Mouse (Mus musculus) ovary, postnatal 36 days (tissue): ENCODE data around the gene Vamp8.

Experiments used
- DNase-seq: peaks from one replicate; pipeline ENCODE4 v3.0.0; 2022; ENCODE audit warnings: low spot score, mixed read lengths

Gene Vamp8

GRCm38 (mm10) chr6:72405356-72405755 is 14.9 kb upstream of the Vamp8 start:
- no peak for DNase-seq

DNA sequence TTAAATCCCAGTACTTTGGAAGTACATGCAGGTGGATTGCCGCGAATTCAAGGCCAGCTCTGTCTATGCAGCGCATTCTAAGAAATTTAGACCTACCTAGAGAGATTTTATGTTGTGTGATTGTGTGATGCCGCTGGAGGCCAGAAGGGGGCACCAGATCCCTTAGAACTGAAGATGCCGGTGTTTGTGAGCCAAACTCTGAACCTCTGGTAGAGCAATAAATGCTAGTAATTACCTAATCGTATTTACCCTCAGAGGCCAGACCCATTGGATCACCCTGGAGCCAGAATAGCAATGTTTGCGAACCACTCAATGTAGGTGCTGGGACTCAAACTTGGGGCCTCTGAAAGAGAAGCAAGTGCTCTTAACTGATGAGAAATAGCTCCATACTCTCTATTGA is 11.4 kb upstream of the Vamp8 start:
- peak; percentile 71 for DNase-seq

DNA sequence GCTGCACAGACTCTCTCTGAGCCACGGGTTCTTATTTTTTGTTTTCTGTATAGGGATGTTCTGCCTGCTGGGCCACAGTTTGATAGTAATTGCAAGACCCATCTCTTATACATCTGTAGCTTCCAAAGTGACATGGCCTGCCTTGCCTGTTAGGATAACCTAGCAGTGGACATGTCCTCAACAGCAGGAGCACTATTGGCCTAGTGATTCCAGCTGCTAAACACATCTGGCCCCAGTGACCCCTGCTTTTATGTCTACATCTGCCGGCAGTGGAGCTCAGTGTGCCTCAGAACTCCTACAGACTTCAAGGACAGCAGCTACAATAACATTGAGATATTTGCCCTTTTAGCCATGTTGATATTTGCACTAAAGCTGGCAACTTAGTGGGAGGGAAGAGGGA is 9.5 kb upstream of the Vamp8 start:
- no peak for DNase-seq

GRCm38 (mm10) chr6:72396837-72397251 is 6.3 kb upstream of the Vamp8 start:
- no peak for DNase-seq

DNA sequence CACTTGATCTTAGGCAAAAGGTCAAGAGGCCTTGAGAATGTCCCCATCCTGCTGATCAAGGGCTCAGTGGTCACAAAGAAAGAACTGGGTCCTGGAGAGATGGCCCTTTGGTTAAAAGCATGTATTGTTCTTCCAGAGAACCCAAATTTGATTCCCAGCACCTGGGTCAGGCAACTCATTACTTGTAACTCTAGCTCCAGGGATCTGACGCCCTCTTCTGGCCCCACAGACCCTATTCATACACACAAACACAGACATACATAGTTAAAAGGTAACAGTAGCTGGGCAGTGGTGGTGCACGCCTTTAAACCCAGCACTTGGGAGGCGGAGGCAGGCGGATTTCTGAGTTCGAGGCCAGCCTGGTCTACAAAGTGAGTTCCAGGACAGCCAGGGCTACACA is 1.8 kb upstream of the Vamp8 start:
- DNase-seq = no peak

- DNase-seq = peak; percentile 43
These were observed 455 bp upstream of the Vamp8 start for GRCm38 (mm10) chr6:72390795-72391521.

DNA sequence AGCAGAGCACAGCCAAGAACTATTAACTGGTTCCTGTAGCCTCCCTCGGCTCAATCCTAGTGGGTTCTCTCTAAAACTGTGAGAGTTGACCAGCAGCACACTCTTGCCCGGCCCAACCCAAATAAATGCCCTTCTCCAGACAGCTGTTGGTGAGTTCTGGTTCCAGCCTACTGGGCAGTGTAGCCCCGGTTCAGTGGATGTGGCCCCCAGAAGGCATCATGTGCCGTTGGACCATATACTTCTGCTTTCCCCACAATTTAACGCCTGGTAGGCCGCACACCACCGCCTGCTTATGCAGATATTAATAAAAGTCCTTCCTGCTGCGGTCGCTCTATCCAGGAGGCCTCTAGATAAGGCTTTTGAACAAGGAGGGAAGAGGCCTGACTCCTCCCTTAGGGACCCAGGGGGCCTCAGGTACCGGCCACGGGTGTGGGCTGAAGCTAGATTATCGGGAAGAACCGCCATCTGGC is 997 bp downstream of the Vamp8 start:
- DNase-seq = no peak

DNA sequence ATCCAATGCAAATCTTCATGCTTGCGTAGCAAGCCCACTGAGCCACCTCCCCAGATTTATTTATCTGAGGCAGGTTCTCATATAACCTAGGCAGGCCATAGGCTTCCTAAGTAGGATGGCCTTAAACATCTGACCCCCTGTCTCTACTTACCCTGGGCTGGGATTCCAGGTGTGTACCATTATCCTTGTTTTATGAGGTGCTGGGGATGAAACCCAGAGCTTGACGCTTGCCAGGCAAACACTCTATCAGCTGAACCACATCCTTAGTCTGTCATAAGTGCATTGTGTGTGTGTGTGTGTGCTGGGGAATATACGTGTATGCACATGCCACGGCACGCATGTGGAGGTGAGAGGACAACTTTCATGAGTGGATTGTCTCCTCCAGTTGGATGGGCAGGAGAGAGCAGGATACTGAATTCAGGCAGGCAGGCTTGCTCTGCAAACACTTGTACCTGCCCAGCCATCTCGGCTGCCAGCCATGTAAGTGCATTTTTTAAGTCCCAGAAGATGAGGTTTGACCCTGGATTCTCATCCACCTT is 1.6 kb downstream of the Vamp8 start:
- DNase-seq = no peak

- DNase-seq = no peak
These were observed 2.2 kb downstream of the Vamp8 start for GRCm38 (mm10) chr6:72388266-72388665.

GRCm38 (mm10) chr6:72387816-72388215 is 2.7 kb downstream of the Vamp8 start:
- no peak for DNase-seq

- no peak for DNase-seq
These were observed 3.9 kb downstream of the Vamp8 start for GRCm38 (mm10) chr6:72386561-72386960.

DNA sequence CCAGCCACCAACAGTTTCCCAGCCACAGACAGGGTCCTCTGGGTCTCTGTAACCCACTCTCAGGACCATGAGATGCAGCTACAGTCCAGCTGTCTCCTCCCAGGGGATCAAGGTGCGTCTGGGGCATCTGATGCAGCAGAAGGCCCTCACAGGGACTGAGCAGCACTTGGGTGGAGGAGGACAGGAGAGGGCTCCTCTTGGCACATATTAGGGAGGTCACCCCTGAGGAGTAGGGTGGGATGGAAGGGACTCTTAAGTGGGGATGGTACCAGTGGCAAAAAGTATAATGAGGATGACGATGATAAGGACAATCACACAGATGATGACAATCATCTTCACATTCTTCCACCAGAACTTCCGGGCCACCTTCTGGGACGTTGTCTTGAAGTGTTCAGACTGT is 5.2 kb downstream of the Vamp8 start:
- no peak for DNase-seq

DNA sequence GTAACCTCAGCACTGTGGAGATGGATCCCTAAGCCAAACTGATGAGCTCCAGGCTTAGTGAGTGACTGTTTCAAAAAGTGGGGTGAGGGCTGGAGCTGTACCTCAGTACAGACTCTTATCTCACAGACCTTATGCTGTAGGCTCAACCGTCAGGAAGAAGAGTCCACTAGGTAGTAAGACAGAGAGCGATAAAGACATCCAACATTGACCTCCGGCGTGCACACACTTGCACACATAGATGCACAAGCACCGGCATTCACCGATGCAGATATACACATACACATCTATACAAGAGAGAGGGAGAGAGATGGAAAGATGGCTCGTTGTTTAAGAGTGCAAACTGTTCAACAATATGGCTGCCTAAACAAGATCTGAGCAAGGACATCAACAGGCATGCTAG is 6.6 kb downstream of the Vamp8 start:
- DNase-seq = no peak

GRCm38 (mm10) chr6:72383142-72383820 is 7.2 kb downstream of the Vamp8 start:
- no peak for DNase-seq

- no peak for DNase-seq
These were observed 8.0 kb downstream of the Vamp8 start for GRCm38 (mm10) chr6:72382494-72382893.

DNA sequence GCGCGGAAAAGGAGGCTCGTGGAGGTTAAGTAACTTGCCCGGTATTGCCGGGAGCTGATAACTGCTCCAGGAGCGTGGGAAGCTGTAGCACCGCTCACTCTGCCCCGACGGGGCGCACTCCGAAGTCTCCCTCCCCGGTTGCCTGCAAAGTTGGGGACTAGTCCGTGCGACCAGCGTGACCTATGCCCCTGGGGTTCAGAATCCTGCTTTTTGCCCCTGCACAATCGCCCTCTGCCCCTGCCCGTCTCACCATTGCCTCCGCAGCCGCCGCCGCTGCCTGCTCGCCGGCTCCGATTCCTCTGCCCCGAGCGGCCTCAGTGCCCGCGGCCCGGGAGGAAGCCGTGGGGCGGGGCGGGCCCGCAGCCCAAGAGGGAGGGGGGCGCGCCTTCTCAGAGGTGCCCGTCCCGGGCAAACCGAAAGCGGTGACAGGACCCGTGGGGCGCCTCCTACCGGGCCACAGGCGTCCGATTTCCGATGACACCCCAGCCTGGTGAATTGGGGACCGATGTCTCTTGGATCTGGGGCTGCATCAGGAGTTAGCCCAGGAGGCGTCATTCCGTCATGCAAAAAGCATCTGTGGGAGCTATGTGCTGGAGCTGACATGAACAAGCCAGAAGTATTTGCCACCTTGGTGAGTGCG is 10.3 kb downstream of the Vamp8 start, which contains the start of gene Vamp5:
Gene Vamp5 (minus strand): TSS at position 338 of the 640 bp plus-strand sequence.
- DNase-seq = peak; percentile 84

GRCm38 (mm10) chr6:72379377-72380130 is 10.9 kb downstream of the Vamp8 start:
- DNase-seq = no peak

DNA sequence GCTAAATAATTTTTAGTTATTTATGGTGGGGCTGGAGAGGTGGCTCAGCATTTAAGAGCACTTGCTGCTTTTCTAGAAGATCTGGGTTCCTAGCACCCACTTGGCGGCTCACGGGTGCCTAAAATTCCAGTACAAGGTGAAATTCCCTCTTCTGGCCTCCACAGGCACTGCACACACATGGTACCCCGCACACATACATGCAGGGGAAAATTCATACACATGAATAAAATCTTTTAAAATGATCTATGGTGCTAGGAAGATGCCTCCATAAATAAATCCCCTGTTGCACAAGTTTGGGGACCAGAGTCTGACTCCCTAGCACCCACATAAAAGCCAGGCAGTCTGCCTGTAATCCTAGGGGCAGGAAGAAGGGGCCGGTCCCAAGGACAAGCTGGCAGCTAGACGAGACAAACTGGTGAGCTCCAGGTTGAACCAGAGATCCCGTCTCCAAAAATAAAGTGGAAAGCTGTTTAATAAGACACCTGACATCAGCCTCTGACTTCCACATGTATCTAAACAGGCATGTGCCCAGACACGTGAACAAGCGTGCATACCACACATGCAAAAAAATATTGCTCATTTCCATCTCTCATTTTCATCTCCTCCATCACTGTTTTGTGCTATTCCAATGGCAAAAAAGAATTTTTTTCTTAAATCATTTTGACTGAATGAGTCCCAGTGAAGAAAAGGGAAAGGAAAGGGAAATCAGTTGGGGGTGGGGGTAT is 11.8 kb downstream of the Vamp8 start:
- DNase-seq = no peak

- DNase-seq = no peak
These were observed 15.5 kb downstream of the Vamp8 start for GRCm38 (mm10) chr6:72374820-72375563.

DNA sequence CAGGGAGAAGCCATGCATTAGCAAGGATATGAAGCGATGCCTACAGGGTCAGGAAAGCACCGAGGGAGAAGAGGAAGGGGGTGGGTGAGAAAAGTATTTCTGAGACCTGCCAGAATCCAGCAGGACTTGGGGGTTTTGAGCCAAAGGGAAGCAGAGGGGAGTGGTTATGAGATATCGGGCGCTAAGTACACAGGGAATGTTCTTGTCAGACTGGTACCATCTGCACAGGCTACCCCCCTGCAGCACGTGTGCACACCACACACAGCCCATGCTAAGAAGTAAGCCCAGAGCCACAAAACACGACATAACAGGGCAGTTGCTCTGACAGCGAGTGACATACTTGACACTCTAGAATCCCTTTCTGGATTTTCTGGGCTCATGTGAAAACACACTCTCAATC is 16.3 kb downstream of the Vamp8 start:
- no peak for DNase-seq

DNA sequence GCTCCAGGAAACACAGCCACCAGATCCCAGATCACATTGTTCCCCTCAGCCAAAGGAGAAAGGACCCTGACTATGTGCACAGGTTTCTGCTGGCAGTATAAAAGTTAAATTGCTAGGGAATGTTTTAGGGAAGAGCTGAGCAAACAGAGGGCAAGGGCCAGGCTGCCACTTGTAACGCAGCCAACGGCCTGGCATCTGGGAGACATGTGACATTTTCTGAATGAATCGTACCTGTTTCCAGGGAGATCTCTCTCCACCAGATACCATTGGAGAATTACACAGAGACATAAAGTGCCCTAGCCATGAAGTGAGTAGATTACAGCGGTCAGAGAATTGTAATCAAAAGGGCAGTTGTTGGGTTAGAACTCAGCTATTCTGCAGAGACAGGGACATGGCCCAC is 17.3 kb downstream of the Vamp8 start:
- DNase-seq = no peak
